Mouse (Mus musculus) layer of hippocampus, postnatal 14 days (tissue): ENCODE data around the gene Cdkl3. TPM values are rescaled to one million over a fixed set of nuclear protein-coding genes. Genes with fewer than 3 reads are reported as not detected.

Source experiments
- DNase-seq, 2 experiments: peaks; one replicate each; pipeline ENCODE4 v3.0.0; 2021 to 2022; ENCODE audit warnings: low spot score in 2 of 2, mixed read lengths in 1 of 2
- total RNA-seq, 2 experiments: library from RNA; stranded (reverse); gene quantifications; 2 replicates each; pipeline ENCODE4 v1.2.3; 2021

Gene Cdkl3
- total RNA-seq, 2 experiments from 2014 or later: 20.4 to 20.8 TPM

DNA sequence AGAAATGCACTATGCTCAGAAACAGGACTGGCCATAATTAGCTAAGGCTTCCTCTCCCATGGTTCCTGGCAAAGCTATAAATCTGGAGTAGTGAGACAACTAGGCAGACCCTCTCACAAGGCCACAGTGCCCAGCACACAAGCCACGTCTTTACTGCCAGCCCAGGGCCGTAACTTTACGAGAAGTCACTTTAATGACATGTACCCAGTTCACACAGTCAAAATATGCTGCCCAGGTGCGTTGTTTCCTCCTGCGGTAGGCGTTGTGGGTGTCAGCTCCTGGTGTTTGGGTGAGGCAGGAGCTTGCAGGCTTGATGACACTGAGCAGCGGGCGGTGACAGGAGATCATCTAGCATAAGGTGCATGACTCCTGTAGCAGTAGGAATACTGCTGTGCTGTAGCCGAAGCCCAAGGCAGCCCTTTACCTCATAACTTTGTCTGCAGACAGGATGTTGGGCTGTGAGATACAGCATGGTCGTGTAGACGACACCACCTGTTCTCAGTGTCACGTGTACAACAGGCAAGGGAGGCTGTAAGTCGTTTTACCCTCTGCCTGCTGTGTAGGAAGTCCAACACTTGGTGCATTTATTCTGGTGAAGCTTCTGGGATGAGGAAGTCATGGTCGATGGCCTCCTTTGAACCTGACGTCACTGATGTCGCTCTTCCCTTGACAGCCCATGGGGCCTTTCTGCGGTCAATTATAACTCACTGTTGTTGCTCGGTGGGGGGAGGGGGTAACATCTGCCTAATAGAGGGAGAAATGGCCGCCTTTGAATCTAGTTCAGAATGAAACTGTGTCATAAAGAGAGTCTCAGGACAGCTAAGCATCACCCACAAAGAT, 72.0 kb downstream of the Cdkl3 start:
- DNase-seq: no peak

DNA sequence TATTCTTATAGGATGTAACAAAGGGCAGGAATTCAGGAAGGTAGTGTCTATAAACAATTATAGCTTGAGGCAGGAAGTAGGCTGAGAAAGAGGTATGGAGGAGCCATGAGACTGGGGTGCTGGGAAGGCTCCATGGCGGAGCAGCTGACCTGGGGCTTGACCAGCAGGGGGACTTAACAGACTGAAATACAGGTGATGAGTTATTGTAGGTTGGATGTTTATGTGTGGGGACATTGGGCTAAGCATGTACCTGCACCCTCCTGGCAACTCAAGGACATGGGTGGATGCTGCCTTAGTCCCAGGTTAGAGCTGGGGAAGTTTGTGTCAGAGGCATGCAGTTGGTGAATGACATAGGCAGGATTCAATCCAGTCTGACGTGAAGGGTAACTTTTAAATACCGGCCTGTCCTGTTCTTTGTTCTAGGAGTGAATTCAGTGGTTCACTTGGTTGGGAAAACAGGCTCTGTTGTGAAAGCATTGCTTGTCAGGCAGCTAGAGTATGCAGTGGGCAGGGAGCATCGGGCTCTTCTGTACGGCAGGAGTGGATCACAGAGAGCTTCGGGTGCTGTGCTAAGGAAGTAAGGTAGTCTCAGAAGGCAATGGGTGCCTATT, 72.8 kb downstream of the Cdkl3 start:
- DNase-seq: no peak

DNA sequence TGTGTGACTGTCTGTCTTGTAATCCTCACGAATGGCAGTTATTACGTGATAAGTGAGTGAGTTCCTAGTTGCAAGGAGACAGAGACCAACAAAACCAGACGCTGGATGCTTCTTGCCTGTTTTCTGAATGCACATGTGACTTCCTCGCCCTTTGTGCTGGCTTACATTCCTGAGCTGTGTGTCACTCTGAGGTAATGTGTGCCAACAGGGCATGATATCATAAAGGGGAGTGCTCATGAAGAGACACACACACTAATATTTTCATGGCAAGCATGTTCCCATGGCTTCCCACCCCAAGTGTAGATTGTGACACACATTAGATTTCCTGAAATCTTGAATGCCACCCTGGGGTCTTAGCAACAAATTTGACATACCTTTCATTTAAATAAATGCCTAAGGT, 73.9 kb downstream of the Cdkl3 start:
- DNase-seq: no peak

DNA sequence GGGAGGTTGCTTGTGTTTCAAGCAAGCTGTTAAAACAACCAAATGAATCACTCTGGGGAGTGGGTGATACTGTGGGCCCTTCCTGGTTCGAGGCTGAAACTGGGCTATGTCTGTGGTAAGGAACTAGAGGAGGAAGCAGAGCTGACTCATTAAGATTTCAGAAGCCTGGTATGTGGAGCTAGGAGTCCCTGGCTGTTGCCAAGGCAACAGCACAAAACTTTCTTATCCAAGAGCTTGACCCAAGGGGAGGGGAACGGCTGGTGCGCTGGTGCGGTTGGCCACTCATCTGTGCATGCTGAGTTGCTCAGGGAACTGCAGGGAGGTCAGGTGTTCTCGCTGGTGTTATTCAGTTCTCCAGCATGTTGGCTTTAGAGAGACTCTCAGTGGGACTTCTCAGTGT, 76.0 kb downstream of the Cdkl3 start:
- DNase-seq: no peak

DNA sequence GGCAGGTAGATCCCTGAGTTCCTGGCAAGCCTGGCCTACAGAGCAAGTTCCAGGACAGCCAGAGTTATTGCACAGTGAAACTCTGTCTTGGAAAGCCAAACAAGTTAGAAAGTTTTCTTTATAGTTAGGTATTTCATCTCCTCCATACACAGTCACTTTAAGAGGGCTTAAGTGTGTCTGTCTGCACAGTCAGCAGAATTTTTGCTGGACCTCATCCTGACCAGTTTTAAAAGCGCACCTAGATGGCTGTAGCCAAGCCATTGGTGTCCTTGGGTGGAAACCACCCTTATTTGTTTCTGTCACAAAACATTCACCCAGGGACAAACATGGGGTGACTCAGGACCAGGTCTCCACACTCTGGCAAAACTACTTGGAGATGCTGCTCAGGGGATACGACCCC, 76.6 kb downstream of the Cdkl3 start:
- DNase-seq: no peak

DNA sequence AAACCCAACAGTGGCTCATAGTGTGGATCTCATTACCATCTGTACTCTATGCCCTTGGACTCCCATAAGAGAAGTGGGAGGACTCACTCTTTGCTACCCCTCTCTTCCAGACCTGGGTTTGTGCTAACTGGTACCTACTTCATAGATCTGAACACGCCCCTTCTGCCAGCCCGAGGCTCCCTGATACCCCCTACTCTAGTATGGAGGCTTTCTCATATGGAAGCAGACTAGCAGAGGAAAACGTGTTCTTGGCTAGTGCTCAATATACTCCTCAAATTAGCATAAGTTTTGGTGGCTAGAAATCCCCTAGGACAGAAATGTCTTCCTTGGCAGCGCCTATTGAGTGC, 81.8 kb downstream of the Cdkl3 start:
- no peak for DNase-seq

DNA sequence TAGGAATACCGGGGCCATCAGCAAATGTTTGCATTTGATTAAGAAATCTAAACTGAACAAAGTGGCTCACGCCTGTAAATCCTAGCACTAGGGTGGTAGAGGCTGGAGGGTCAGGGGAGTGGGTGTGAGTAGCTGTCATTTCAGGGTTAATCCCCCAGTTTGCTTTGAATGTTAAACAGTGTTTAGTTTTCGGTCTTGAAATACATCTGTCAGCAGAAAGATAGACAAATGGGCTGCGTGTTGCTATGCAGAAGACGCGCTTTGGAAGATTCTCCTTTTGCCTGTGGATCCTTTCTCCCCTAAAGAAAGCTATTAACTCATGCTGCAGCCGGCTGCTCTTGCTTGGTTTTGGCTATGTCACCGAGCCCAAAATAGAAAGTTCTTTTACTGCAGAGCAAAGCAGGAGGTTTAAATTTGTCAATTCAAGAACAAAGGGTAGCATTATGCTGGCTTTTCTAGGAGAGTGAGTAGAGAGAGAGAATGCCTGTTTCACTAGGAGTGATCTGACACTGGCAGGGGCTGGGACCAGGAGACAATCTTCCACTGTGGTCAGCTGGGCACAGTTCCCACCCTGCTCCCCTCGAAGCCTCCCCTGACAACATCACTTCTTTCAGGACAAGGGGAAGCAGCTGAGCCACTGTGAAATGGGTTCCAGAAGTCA, 82.3 kb downstream of the Cdkl3 start:
- DNase-seq: peak; percentile 57 to 81

DNA sequence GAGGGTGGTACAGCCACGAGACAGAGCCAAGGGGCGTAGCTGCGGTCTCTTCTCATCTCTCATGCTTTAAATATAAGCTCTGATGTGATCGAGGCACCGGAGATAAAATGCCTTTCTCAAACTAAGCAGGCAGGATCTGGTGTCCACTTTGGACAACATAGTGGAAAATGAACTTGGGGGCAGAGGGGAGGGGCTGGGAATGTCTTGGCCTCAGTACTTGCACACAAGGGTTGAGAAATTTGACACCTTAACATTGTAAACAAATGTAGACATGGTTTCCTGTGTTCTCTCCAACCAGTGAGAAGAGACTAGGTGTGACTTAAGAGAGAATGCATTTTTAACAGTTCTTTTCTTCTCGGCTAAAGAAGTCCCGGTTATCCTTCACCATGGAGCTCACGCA, 85.3 kb downstream of the Cdkl3 start:
- no peak for DNase-seq

DNA sequence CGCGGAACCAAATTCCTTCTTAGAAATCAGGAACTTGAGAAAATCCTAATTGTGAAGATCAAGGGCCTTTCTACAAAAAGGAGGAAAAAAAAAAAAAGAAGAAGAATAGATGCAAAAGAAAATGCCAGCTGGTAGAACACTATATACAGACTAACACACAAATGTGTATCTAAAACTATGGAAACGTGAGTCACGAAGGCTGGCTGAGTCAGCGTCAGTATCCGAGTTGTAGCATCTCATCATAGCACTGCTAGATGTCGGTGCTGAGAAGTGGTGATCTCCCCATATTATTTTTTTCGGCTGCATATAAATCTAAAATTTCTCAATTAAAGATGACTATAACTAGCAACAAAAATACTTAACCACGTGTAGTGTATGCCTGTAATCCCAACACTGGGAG, 87.2 kb downstream of the Cdkl3 start:
- DNase-seq: no peak

DNA sequence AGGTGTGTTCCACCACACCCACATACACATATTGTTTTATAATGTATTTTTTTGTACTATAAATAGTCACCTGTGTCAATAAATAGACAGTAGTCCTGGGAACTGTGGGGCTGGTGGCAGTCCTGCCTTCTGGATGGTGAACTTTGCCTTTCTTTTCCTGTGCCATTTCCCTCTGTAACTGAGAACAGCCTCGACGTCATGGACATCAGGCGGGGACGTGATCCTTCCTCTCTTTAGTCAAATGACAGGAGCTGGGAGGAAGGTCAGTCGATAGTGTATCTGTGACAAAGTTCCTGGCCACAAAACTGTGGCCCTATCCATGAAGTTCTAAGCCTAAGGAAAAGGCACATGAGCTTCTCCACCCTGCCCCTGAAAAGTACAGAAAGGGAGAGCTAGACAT, 90.5 kb downstream of the Cdkl3 start:
- DNase-seq: no peak

DNA sequence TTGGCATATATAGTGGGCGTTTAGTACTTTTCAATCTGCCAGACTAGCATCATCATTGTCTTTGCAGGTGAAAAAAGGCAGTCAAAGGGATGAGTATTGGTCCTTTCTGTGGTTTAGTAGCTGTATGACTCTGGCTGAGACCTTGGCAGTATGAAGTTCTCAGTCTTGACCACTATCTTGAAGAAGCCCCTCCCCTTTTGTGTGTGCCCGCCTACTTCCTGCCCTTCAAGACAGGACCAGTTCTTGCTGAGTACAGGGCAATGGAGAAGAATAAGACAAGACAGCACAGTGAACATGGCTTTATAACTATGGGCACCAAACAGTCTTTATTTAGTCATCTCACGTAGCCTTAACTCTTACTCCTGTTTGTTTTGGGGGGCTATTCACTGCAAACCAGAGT, 93.0 kb downstream of the Cdkl3 start:
- no peak for DNase-seq

DNA sequence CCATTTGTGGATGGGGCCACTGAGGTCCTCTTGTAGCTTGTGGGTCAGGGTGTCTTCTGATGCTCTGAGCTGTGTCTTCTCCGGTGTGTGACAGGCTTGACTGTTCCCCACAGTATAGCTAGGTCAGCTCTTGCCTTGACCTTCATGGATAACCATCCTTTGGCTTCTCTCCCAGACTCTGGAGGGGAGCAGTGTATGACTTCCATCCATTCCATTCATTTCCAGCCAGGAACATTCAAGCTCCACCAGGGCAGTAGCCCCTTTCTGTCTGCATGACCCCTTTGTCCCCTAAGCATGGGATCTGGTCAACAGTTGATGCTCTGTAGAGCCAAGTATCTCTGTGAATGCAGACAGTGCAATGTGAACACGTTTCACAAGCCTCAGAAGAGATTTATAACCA, 93.6 kb downstream of the Cdkl3 start:
- no peak for DNase-seq

DNA sequence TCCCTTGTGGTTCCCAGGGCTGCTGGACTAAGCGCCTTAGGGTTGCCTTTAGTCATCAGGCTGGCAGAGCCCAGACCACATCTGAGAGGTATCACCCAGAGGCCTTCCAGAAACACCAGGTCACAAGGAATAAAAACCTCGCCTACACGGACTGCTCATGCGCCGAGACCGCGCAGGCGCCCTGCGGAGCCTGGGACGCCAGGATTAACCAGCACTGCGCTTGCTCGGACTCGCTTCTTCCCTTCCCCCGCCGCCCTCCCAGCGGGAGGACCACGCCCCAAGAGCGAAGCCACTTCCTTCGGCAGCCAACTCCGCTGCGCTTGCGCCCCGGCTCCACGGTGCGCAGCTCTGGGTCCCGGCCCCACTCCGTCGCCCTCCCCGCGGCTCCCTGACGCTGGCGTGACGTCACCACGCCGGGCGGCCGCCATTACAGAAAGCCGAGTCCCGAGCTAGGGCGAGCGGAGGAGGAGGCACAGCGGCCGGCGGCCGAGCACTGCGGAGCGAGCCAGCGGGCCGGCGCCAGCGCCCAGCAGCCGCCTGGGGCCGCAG, 94.5 kb downstream of the Cdkl3 start, which contains the start of gene Ppp2ca:
Gene Ppp2ca, plus strand, starts transcription at position 284 of the 549 bp plus-strand sequence.
- DNase-seq: peak; percentile 96 to 99

DNA sequence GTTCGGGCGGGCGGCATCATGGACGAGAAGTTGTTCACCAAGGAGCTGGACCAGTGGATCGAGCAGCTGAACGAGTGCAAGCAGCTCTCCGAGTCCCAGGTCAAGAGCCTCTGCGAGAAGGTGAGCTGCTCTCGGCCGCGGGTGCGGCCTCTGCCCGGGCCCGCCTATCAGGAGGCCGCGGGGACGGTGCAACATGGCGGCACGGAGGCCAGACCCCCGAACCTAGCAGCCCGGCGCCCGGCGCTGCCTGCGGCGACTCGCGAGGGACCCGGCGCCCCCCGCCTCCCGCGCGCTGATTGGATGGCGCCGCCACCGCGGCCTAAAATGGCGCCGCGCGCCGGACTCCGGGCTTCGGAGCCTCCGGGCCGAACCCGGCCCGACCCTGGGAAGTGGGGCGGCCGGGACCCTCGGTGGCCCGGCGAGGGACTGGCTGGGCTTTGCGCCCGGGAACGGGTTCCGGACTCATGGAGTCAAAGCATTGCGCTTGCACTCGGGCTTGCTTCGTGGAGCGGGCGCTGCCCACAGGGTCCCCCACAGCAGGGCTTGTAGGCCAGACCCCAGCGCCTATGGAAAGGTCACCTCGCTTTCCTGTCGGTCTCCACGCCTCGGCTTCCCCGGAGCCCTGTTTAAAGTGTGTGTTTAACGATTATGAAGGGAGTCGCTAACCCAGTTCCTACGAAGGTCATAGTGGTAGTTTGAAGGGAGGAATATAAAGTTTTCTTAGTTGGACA, 95.2 kb downstream of the Cdkl3 start:
- peak; percentile 69 to 73 for DNase-seq

DNA sequence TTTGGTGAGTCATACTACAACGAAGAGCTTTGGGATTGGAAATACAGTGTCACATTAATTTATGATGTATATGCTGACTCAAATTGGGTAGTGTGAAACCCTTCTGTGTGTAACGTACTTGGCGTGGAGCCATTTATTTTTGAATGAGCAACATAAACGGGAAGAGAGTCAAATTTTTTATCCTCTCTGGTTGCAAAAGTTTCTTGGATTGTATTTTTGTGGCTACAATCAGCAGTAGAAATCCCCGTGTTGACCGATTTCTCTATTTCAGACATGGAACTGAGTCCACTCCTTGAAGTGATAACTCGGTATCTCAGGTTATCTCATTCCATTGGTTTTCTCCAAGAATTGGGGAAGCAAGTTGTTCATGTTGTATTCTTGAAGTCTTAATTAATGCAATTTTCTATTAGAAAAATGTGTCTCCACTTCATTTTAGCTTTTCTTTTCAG, 95.8 kb downstream of the Cdkl3 start:
- no peak for DNase-seq

DNA sequence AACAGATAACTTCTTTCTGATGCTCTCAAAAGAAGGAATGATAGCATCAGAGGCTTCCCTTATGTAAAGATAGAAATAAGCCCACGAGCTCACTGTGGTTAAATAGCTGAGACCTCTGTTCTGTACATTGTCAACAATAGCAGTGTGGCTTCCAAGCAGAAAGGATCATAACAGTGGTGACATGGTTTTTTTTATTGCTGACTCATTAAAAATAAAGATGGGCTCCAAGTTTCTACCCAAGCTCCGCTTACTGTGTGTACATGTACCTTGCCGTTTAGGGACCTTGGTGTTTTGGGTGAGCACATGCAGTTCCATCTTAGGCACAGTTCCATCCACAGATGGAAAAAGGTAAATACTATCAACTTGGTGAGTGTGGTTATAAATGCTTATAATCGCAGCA, 99.0 kb downstream of the Cdkl3 start:
- no peak for DNase-seq

DNA sequence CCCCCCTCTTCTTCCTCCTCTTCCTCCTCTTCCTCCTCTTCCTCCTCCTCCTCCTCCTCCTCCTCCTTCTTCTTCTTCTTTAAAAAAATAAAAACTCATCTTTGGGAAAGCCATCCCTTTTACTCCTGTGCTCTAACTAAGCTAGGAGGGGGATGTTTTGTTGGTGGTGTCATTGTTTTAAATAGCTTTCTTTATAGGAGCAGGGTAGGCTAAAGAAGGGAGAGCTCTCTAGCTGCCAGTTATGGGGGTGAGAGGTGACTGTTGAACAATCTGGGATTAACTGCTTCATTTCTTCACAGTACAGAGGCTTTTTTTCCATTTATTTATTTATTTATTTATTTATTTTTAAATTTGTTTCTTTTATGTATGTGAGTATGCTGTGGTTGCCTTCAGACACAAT, 101.5 kb downstream of the Cdkl3 start:
- no peak for DNase-seq

DNA sequence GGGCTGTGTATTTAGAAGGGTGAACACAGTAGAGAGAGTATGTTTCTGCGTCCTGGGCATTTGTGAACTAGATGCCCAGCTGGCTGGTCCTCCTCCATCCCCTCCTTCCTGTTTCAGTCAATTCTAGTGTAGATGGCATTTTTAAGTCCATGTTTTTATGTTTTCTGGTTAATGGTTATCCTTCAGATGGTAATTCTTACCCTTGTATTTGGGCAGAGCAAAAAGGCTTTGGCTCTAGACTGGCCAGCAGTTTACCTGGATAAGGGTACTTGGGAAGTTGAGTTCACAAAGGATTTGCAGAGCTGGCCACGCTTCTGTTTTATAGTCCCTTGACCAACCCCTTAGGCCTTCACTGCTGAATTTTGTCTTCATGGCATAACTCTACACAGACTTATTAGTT, 102.0 kb downstream of the Cdkl3 start:
- DNase-seq: no peak

DNA sequence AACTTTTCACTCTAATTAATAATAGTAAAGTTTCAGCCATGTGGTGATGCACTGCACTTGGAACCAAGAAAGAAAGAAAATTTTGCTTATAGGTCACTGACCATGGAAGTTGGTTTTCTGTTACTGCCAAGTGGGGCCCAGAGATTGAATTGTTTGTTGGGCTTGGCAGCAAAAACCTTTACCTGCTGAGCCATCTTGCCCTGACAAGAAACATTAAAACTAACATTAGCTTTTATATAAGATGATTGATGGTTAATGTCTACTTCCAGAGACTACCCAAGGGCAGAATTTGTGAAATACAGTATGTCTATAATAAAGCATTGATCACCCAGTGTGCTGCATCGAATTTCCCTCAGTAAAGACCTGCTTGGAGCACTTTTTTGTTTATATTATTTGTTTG, 102.4 kb downstream of the Cdkl3 start:
- no peak for DNase-seq

DNA sequence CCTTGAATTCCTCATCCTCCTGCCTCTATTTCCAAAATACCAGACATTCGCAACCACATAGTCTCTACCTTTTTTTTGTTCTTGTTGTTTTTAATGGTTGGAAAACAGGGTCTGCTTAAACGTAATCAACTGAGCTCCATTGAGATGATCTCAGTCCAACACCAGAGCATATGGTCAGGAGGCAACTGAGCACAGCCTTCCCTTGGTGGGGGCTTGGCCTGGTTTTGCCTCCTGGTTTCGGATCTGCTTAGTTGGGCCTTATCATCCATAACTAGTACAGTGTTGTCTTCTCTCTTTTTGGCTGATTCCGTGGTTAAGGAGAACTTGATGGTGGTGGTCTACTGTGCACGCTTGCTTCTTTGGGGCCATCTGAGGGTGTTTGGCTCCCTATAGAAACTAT, 104.8 kb downstream of the Cdkl3 start:
- no peak for DNase-seq

DNA sequence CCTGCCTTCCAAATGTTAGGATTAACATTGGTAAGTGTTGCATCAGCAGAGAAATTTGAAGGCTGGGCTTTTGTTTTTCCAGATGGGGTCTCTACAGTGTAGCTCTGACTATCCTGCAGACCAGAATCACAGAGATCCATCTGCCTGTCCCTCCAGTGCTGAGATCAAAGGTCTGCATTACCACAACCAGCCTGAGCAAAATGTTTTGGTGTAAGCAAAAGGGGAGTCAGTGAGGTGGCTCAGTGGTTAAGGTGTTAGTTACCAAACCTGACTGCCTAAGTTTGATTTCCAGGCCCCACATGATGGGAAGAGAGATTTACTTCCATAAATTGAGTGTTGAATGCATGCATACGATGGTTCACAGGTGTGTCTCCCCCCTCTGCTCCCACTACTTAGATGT, 105.4 kb downstream of the Cdkl3 start:
- DNase-seq: no peak
